Mouse (Mus musculus) olfactory bulb, adult 2 months (tissue): ENCODE data around the gene Dars.

Experiments
- CTCF ChIP-seq: fragments of 200-500 bp; IDR thresholded peaks from 2 replicates; pipeline ENCODE4 v1.5.1; 2012; ENCODE audit warnings: low read depth, mild to moderate bottlenecking, low read length, moderate library complexity; ENCODE audit not compliant: insufficient read depth
- POLR2A ChIP-seq: fragments of 200-500 bp; IDR thresholded peaks from 2 replicates; pipeline ENCODE4 v1.6.1; 2012; ENCODE audit warnings: mild to moderate bottlenecking, low read depth, low read length, moderate library complexity; ENCODE audit not compliant: insufficient read depth

DNA sequence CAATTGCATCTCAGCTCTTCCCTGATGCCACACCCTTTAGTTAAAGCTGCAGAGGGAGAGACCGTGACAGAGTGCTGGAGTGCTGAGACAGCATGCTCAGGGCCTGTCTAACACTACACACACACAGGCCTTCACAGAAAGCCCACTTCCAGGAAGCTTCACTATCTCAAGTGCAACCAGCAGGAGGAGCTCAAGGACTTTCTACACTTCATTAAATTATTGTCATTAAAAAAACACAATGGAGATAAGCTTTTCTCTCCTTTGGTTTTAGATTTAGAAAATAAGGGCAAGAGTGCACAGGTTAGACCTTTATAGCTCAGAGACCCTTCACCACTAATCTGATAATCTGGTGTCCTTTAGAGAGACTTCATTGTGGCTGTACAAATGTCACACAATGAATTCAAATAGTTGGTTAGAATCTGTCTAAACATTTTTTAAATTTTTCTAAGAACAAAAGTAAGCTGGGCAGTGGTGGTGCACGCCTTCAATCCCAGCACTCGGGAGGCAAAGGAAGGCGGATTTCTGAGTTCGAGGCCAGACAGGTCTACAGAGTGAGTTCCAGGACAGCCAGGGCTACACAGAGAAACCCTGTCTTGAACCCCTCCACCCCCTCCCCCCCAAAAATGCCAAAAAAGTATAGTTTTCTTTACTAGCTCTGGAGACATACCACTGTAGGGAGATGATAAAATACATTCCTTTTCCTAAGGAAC, 48.3 kb downstream of the Dars start:
- TF ChIP-seq CTCF, result no peak
- no peak for TF ChIP-seq POLR2A
